Mouse (Mus musculus) lung, adult 2 months (tissue): ENCODE measurements around the gene Ncan. TPM values are rescaled to one million over a fixed set of nuclear protein-coding genes. Genes with fewer than 3 reads are reported as not detected.

ENCODE experiments used
- DNase-seq: peaks from one replicate; pipeline ENCODE4 v3.0.0; 2022
- H3K4me1 ChIP-seq: fragments of 200-500 bp; 2 replicates; pipeline ENCODE4 v1.6.1; 2011; ENCODE audit warnings: low read length; ENCODE audit not compliant: control insufficient read depth, insufficient read depth
- H3K4me3 ChIP-seq: fragments of 200-500 bp; replicated peaks from 2 replicates; pipeline ENCODE3; 2011; ENCODE audit warnings: low read depth, mild to moderate bottlenecking, control low read depth, low read length; ENCODE audit errors: extremely low read depth
- CTCF ChIP-seq: fragments of 200-500 bp; IDR thresholded peaks from 2 replicates; pipeline ENCODE4 v1.5.1; 2011; ENCODE audit warnings: mild to moderate bottlenecking, low read length, control low read depth; ENCODE audit not compliant: insufficient read depth
- POLR2A ChIP-seq: fragments of 200-500 bp; IDR thresholded peaks from 2 replicates; pipeline ENCODE4 v1.6.1; 2011; ENCODE audit warnings: low read depth, mild to moderate bottlenecking, control low read depth, low read length, borderline replicate concordance; ENCODE audit errors: extremely low read depth
- WGBS: fragments of 180-500 bp; shearing (Covaris S2); methylation state at CpG from one replicate; pipeline ENCODE4 v1.1.7; 2018; 5-methylcytosine and 5-hydroxymethylcytosine counted together
- polyA plus RNA-seq: library from polyadenylated mRNA; depleted of rRNA; stranded (reverse); fragments of >200 nt; gene quantifications from 2 replicates; pipeline ENCODE4 v1.2.3, GENCODE M21; 2012

Gene Ncan
- polyA plus RNA-seq, 1 experiment, result 0.15 TPM

GRCm38 (mm10) chr8:70114488-70114887 is 6.2 kb downstream of the Ncan start:
- DNase-seq, result no peak
- TF ChIP-seq CTCF (no peak), POLR2A (no peak)
- Histone ChIP-seq H3K4me3 (no peak overlapping the region), H3K4me1 (no peaks in the 10 kb centered on the region)
- WGBS, result 20% methylated on average over 6 of the region's 6 CpGs

GRCm38 (mm10) chr8:70112401-70113016 is 8.2 kb downstream of the Ncan start:
- DNase-seq, result no peak
- H3K4me1 ChIP-seq, result no peaks in the 10 kb centered on the region
- 8% methylated on average over 43 of the region's 43 CpGs for WGBS
- no peak overlapping the region for H3K4me3 ChIP-seq
- no peak for TF ChIP-seq POLR2A
- no peak for TF ChIP-seq CTCF

- TF ChIP-seq POLR2A (no peak), CTCF (no peak)
Observed at GRCm38 (mm10) chr8:70111192-70111795, 9.4 kb downstream of the Ncan start.

GRCm38 (mm10) chr8:70110451-70110850 is 10.2 kb downstream of the Ncan start:
- no peak for TF ChIP-seq POLR2A
- no peaks in the 10 kb centered on the region for H3K4me1 ChIP-seq
- no peak for DNase-seq
- no peak overlapping the region for H3K4me3 ChIP-seq
- 75% methylated on average over 2 of the region's 2 CpGs for WGBS

More at GRCm38 (mm10) chr8:70111192-70111795, 9.4 kb downstream of the Ncan start:
- no peaks in the 10 kb centered on the region for H3K4me1 ChIP-seq
- DNase-seq, result no peak
- 49% methylated on average over 23 of the region's 23 CpGs for WGBS
- no peak overlapping the region for H3K4me3 ChIP-seq

- Histone ChIP-seq H3K4me1 (no peaks in the 10 kb centered on the region), H3K4me3 (no peak overlapping the region)
- no peak for TF ChIP-seq CTCF
- no peak for TF ChIP-seq POLR2A
- DNase-seq, result no peak
- 58% methylated on average over 7 of the region's 7 CpGs for whole genome bisulfite sequencing
Observed at GRCm38 (mm10) chr8:70104922-70105321, 15.8 kb downstream of the Ncan start.

GRCm38 (mm10) chr8:70104506-70104905 is 16.2 kb downstream of the Ncan start:
- no peak for TF ChIP-seq POLR2A
- peak; percentile 78 for TF ChIP-seq CTCF
- Histone ChIP-seq H3K4me1 (no peaks in the 10 kb centered on the region), H3K4me3 (no peak overlapping the region)
- DNase-seq, result no peak
- WGBS, result 14% methylated on average over 6 of the region's 6 CpGs

- no peak overlapping the region for H3K4me3 ChIP-seq
- TF ChIP-seq POLR2A, result no peak
- no peak for TF ChIP-seq CTCF
- WGBS, result 77% methylated on average over 8 of the region's 8 CpGs
- H3K4me1 ChIP-seq, result no peaks in the 10 kb centered on the region
- no peak for DNase-seq
Observed at GRCm38 (mm10) chr8:70100241-70100640, 20.4 kb downstream of the Ncan start.

- Histone ChIP-seq H3K4me1 (no peaks in the 10 kb centered on the region), H3K4me3 (no peak overlapping the region)
- DNase-seq, result no peak
- TF ChIP-seq POLR2A (no peak), CTCF (no peak)
- WGBS, result 64% methylated on average over 8 of the region's 8 CpGs
Observed at GRCm38 (mm10) chr8:70099276-70099675, 21.4 kb downstream of the Ncan start.

- Histone ChIP-seq H3K4me3 (no peak overlapping the region), H3K4me1 (no peaks in the 10 kb centered on the region)
- DNase-seq, result no peak
- 53% methylated on average over 8 of the region's 8 CpGs for WGBS
- TF ChIP-seq CTCF, result no peak
- TF ChIP-seq POLR2A, result no peak
Observed at GRCm38 (mm10) chr8:70092786-70093185, 27.9 kb downstream of the Ncan start.

GRCm38 (mm10) chr8:70089296-70089960 is 31.2 kb downstream of the Ncan start:
- 62% methylated on average over 9 of the region's 9 CpGs for WGBS
- DNase-seq, result no peak
- no peaks in the 10 kb centered on the region for H3K4me1 ChIP-seq
- no peak for TF ChIP-seq CTCF
- no peak for TF ChIP-seq POLR2A
- H3K4me3 ChIP-seq, result no peak overlapping the region
